Mouse (Mus musculus) intestine, embryonic 14.5 days (tissue): ENCODE data around the gene Fam171a1. TPM values are rescaled to one million over a fixed set of nuclear protein-coding genes. Genes with fewer than 3 reads are reported as not detected.
A peak's percentile ranks its signal among the peaks of the same experiment; 100 is the strongest.
"Not testable (repeated sequence)": the region's sequence is repeated elsewhere in the genome, so short reads cannot be mapped to it uniquely, and the experiment has no call there.

Source experiments
- ATAC-seq: fragments of 200-750 bp; cut with Nextera tagmentation; replicated peaks from 2 replicates; pipeline ENCODE4 v1.8.0; 2017; ENCODE audit warnings: low read depth, moderate number of reproducible peaks, moderate TSS enrichment, moderate library complexity; ENCODE audit not compliant: low FRiP score, low TSS enrichment
- DNase-seq: peaks from one replicate; pipeline ENCODE4 v3.0.0-alpha.2; 2018; ENCODE audit warnings: low spot score
- H3K27ac ChIP-seq: fragments of 300-500 bp; sonication (generic); 2 replicates; pipeline ENCODE4 v1.5.1; 2014; ENCODE audit warnings: low read depth, mild to moderate bottlenecking, control low read depth
- H3K27me3 ChIP-seq: fragments of 300-500 bp; sonication (generic); replicated peaks from 2 replicates; pipeline ENCODE4 v1.6.1; 2014; ENCODE audit warnings: low read length, control low read depth; ENCODE audit not compliant: control insufficient read depth, insufficient read depth
- H3K36me3 ChIP-seq: fragments of 300-500 bp; sonication (generic); 2 replicates; pipeline ENCODE4 v1.6.1; 2014; ENCODE audit warnings: low read length, control low read depth; ENCODE audit not compliant: control insufficient read depth, insufficient read depth
- H3K4me1 ChIP-seq: fragments of 300-500 bp; sonication (generic); replicated peaks from 2 replicates; pipeline ENCODE4 v1.6.1; 2014; ENCODE audit warnings: low read length, control low read depth, mixed read lengths; ENCODE audit not compliant: control insufficient read depth, insufficient read depth
- H3K4me2 ChIP-seq: fragments of 300-500 bp; sonication (generic); 2 replicates; pipeline ENCODE4 v1.6.1; 2014; ENCODE audit warnings: low read length
- H3K4me3 ChIP-seq: fragments of 300-500 bp; sonication (generic); 2 replicates; pipeline ENCODE4 v1.5.1; 2014; ENCODE audit warnings: low read depth, low read length, control low read depth, mixed read lengths
- H3K9ac ChIP-seq: fragments of 300-500 bp; sonication (generic); 2 replicates; pipeline ENCODE4 v1.6.1; 2014; ENCODE audit warnings: mild to moderate bottlenecking, low read length
- H3K9me3 ChIP-seq: fragments of 300-500 bp; sonication (generic); 2 replicates; pipeline ENCODE4 v1.6.1; 2016; ENCODE audit warnings: low read length, control low read depth; ENCODE audit not compliant: control insufficient read depth
- WGBS: fragments of 180-500 bp; shearing (Covaris S2); extraction: QIAGEN DNeasy Blood & Tissue Kit; methylation state at CpG from one replicate; pipeline ENCODE4 v1.1.7; 2014; 5-methylcytosine and 5-hydroxymethylcytosine counted together
- polyA plus RNA-seq: library from polyadenylated mRNA; unstranded; fragments of >200 nt; fragmentation: Nextera tagmentation; extraction: Ambion mirVana; gene quantifications from 2 replicates; pipeline ENCODE4 v1.2.1, GENCODE M21; 2014

Fam171a1 gene
- polyA plus RNA-seq, 1 experiment from 2014 or later, result 39.9 TPM

DNA sequence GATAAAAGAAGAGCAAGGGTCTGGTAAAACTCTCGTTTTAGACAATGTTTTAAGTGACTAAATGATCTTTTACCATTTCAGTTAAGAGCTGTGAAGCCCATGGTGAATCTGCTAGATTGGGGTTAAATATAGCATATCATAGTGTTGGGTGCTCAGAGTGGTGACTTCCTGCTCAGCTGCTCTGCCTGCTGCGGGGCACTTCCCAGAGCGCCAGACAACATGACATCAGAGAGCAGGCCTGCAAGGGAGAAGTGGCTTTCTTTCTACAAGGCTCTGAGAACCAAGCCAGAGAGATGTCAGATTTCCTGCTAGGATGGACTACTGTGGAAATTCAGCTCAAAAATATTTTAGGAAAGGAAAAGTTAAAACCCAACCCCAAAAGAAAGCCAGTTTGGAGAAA, 57.8 kb downstream of the Fam171a1 start:
- Histone ChIP-seq H3K4me1 (peaks cover 19% of the 10 kb centered on the region), H3K36me3 (no peaks in the 10 kb centered on the region), H3K27me3 (no peaks in the 10 kb centered on the region), H3K9me3 (no peaks in the 10 kb centered on the region), H3K4me2 (no peak overlapping the region), H3K27ac (no peak overlapping the region), H3K4me3 (no peak overlapping the region), H3K9ac (no peak overlapping the region)
- 26% methylated on average over 3 of the region's 3 CpGs for WGBS
- DNase-seq (no peak), ATAC-seq (no peak)

DNA sequence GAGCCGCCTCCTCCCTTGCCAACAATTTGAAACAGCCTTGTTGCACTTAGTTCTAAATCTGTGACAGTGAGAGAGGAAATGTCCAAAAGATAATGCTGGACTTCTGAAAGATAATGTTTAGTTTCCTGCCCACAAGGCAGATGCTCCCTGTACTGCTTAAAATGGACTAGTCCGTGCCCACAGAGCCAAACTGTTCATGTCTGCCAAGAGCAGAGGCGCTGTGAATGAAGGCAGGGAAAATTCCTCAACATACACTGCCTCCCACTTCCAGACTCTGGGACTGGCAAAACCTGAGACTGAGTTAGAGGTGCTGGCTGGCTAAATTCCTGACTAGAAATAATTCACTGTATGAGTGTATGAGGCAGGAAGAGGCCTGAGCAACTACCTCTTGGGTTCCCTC, 58.6 kb downstream of the Fam171a1 start:
- Histone ChIP-seq H3K27ac (no peak overlapping the region), H3K9ac (no peak overlapping the region), H3K27me3 (no peaks in the 10 kb centered on the region), H3K36me3 (no peaks in the 10 kb centered on the region), H3K4me3 (no peak overlapping the region), H3K9me3 (no peaks in the 10 kb centered on the region), H3K4me1 (peaks cover 19% of the 10 kb centered on the region), H3K4me2 (no peak overlapping the region)
- 55% methylated on average over 3 of the region's 3 CpGs for WGBS
- ATAC-seq (no peak), DNase-seq (no peak)

- Histone ChIP-seq H3K4me1 (peaks cover 16% of the 10 kb centered on the region), H3K27me3 (no peaks in the 10 kb centered on the region), H3K9ac (no peak overlapping the region), H3K4me3 (no peak overlapping the region), H3K4me2 (no peak overlapping the region), H3K36me3 (0 out of 2 replicates have a peak, but pooled peaks cover 12% of the 10 kb centered on the region), H3K27ac (no peak overlapping the region), H3K9me3 (no peaks in the 10 kb centered on the region)
- WGBS, result 81% methylated on average over 5 of the region's 5 CpGs
- DNase-seq, result no peak
- ATAC-seq, result no peak
Observed at GRCm38 (mm10) chr2:3174890-3175289, 60.9 kb downstream of the Fam171a1 start.

- not testable (repeated sequence) for ATAC-seq, H3K9ac ChIP-seq, H3K27me3 ChIP-seq, H3K27ac ChIP-seq, DNase-seq, H3K9me3 ChIP-seq, H3K4me2 ChIP-seq, H3K4me3 ChIP-seq
- Histone ChIP-seq H3K36me3 (0 out of 2 replicates have a peak, but pooled peaks cover 14% of the 10 kb centered on the region), H3K4me1 (peaks cover 12% of the 10 kb centered on the region)
- WGBS, result 94% methylated on average over 4 of the region's 4 CpGs
Observed at GRCm38 (mm10) chr2:3175988-3176387, 62.0 kb downstream of the Fam171a1 start.

- Histone ChIP-seq H3K4me2 (no peak overlapping the region), H3K27ac (no peak overlapping the region), H3K4me3 (no peak overlapping the region), H3K9ac (no peak overlapping the region), H3K27me3 (no peaks in the 10 kb centered on the region), H3K9me3 (no peaks in the 10 kb centered on the region), H3K4me1 (peaks cover 11% of the 10 kb centered on the region), H3K36me3 (0 out of 2 replicates have a peak, but pooled peaks cover 15% of the 10 kb centered on the region)
- DNase-seq, result no peak
- no peak for ATAC-seq
- WGBS, result 83% methylated on average over 3 of the region's 3 CpGs
Observed at GRCm38 (mm10) chr2:3176751-3177150, 62.7 kb downstream of the Fam171a1 start.

GRCm38 (mm10) chr2:3180550-3180949, 66.5 kb downstream of the Fam171a1 start:
- Histone ChIP-seq H3K27ac (no peak overlapping the region), H3K4me1 (no peaks in the 10 kb centered on the region), H3K36me3 (0 out of 2 replicates have a peak, but pooled peaks cover 15% of the 10 kb centered on the region), H3K4me2 (no peak overlapping the region), H3K9me3 (no peaks in the 10 kb centered on the region), H3K27me3 (no peaks in the 10 kb centered on the region), H3K9ac (no peak overlapping the region), H3K4me3 (no peak overlapping the region)
- DNase-seq (no peak), ATAC-seq (no peak)
- WGBS, result 60% methylated on average over 4 of the region's 4 CpGs

- H3K4me1 ChIP-seq, result no peaks in the 10 kb centered on the region
- no peak for DNase-seq
- H3K4me3 ChIP-seq, result no peak overlapping the region
- no peak overlapping the region for H3K4me2 ChIP-seq
- H3K36me3 ChIP-seq, result peaks cover 22% of the 10 kb centered on the region
- no peak overlapping the region for H3K27ac ChIP-seq
- no peak for ATAC-seq
- no peak overlapping the region for H3K9ac ChIP-seq
- no peaks in the 10 kb centered on the region for H3K9me3 ChIP-seq
- no peaks in the 10 kb centered on the region for H3K27me3 ChIP-seq
- whole genome bisulfite sequencing, result 91% methylated on average over 5 of the region's 5 CpGs
Observed at GRCm38 (mm10) chr2:3183656-3184055, 69.6 kb downstream of the Fam171a1 start.

DNA sequence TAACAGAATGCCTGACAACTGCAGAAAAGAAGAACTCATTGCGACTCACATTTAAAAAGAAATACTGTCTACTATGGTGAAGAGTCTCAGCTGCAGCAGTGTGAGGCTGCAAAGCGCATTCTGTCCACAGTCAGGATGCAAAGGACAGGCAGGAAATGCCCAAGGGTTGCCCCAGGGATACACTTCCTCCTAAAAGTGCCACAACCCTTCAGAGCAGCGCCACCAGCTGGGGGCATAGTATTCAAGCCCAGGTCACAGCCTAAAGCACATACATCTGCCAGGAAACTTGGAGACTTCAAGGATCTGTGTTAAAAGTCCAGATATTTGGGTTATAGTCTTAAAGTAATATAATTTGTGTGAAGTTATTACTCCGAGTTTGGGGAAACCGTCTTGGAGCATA, 71.3 kb downstream of the Fam171a1 start:
- no peaks in the 10 kb centered on the region for H3K27me3 ChIP-seq
- no peak overlapping the region for H3K4me3 ChIP-seq
- H3K9me3 ChIP-seq, result no peaks in the 10 kb centered on the region
- ATAC-seq (no peak), DNase-seq (no peak)
- H3K4me1 ChIP-seq, result no peaks in the 10 kb centered on the region
- H3K36me3 ChIP-seq, result peaks cover 15% of the 10 kb centered on the region
- 71% methylated on average over 5 of the region's 5 CpGs for WGBS
- no peak overlapping the region for H3K4me2 ChIP-seq
- no peak overlapping the region for H3K9ac ChIP-seq
- H3K27ac ChIP-seq, result no peak overlapping the region

GRCm38 (mm10) chr2:3188745-3189475, 74.9 kb downstream of the Fam171a1 start:
- ATAC-seq (0 out of 2 replicates have a peak, but pooled peaks have one; percentile 19), DNase-seq (no peak)
- Histone ChIP-seq H3K4me2 (no peak overlapping the region), H3K9me3 (no peaks in the 10 kb centered on the region), H3K4me3 (no peak overlapping the region), H3K36me3 (peaks cover 19% of the 10 kb centered on the region), H3K9ac (no peak overlapping the region), H3K27me3 (no peaks in the 10 kb centered on the region), H3K27ac (no peak overlapping the region), H3K4me1 (no peaks in the 10 kb centered on the region)
- WGBS, result 87% methylated on average over 10 of the region's 10 CpGs
